ENCODE assay signal across 21 mouse cellular contexts in genomic region chr14:48672611-48673176, GRCm38 (mm10). TPM values are rescaled to one million over a fixed set of nuclear protein-coding genes. Genes with fewer than 3 reads are reported as not detected.
DNase-seq lines count a peak whose midpoint lies in the region; ATAC-seq lines count a peak whose summit lies in the region.
"Had no signal": no experiment of that assay in that cellular context is flagged by ENCODE, and none has a peak within 500 bp of the region (broad histone marks: within the 10 kb centered on the region; RNA-seq: fewer than 3 reads in every experiment).

No protein-coding gene starts in this region.

- WGBS in forebrain, embryonic 10.5 days, result 16% methylated on average over 10 of the region's 10 CpGs
- 14% methylated on average over 10 of the region's 10 CpGs for WGBS in forebrain, embryonic 16.5 days
- WGBS in forebrain, embryonic 13.5 days, result 11% methylated on average over 10 of the region's 10 CpGs
- 7% methylated on average over 10 of the region's 10 CpGs for WGBS in midbrain, embryonic 12.5 days
- WGBS in heart, embryonic 12.5 days, result 19% methylated on average over 10 of the region's 10 CpGs

- H3K27ac ChIP-seq in forebrain, embryonic 10.5 days, result peak overlapping the region; percentile 95
- H3K27ac ChIP-seq in forebrain, embryonic 16.5 days (ENCODE audit: low read length), result no peak overlapping the region
- H3K27ac ChIP-seq in forebrain, embryonic 13.5 days, result no peak overlapping the region
- H3K27ac ChIP-seq in midbrain, embryonic 12.5 days (replicated peaks), result peak overlapping the region; percentile 87
- H3K27ac ChIP-seq in heart, embryonic 12.5 days (ENCODE audit: poor library complexity, severe bottlenecking), result no peak overlapping the region
- H3K27ac ChIP-seq: heart, embryonic 13.5 days; intestine, embryonic 15.5 days; liver, embryonic 14.5 days; neural tube, embryonic 12.5 days had no signal

- H3K4me2 ChIP-seq in forebrain, embryonic 16.5 days (ENCODE audit: low read length), result no peak overlapping the region
- H3K4me2 ChIP-seq in forebrain, embryonic 13.5 days, result peak overlapping the region; percentile 63
- H3K4me2 ChIP-seq in midbrain, embryonic 12.5 days (replicated peaks), result peak overlapping the region; percentile 94
- no peak overlapping the region for H3K4me2 ChIP-seq in heart, embryonic 12.5 days
- H3K4me2 ChIP-seq: intestine, embryonic 15.5 days; neural tube, embryonic 12.5 days had no signal

- no peaks in the 10 kb centered on the region for H3K9me3 ChIP-seq in forebrain, embryonic 10.5 days
- H3K9me3 ChIP-seq in forebrain, embryonic 16.5 days (ENCODE audit: control insufficient read depth, low read length), result no peaks in the 10 kb centered on the region
- H3K9me3 ChIP-seq in forebrain, embryonic 13.5 days (replicated peaks), result no peaks in the 10 kb centered on the region
- H3K9me3 ChIP-seq in midbrain, embryonic 12.5 days, result no peaks in the 10 kb centered on the region
- no peaks in the 10 kb centered on the region for H3K9me3 ChIP-seq in heart, embryonic 12.5 days (replicated peaks)
- H3K9me3 ChIP-seq: G1E; heart, embryonic 13.5 days; intestine, embryonic 15.5 days; neural tube, embryonic 12.5 days had no signal

- ATAC-seq in forebrain, embryonic 16.5 days, result no peak
- no peak for ATAC-seq in forebrain, embryonic 13.5 days
- ATAC-seq in midbrain, embryonic 12.5 days (ENCODE audit: low FRiP score, low read depth), result no peak
- ATAC-seq in heart, embryonic 12.5 days (ENCODE audit: insufficient number of reproducible peaks, low FRiP score), result no peak
- ATAC-seq: intestine, embryonic 15.5 days had no signal

- H3K36me3 ChIP-seq in forebrain, embryonic 10.5 days (replicated peaks), result no peaks in the 10 kb centered on the region
- H3K36me3 ChIP-seq in forebrain, embryonic 16.5 days (ENCODE audit: control insufficient read depth, insufficient read depth), result no peaks in the 10 kb centered on the region
- no peaks in the 10 kb centered on the region for H3K36me3 ChIP-seq in forebrain, embryonic 13.5 days (ENCODE audit: poor library complexity, severe bottlenecking)
- no peaks in the 10 kb centered on the region for H3K36me3 ChIP-seq in midbrain, embryonic 12.5 days
- no peaks in the 10 kb centered on the region for H3K36me3 ChIP-seq in heart, embryonic 12.5 days
- H3K36me3 ChIP-seq: G1E; heart, embryonic 13.5 days; intestine, embryonic 15.5 days; neural tube, embryonic 12.5 days had no signal

- DNase-seq in forebrain, embryonic 10.5 days (ENCODE audit: extremely low spot score, low spot score), result no peak
- DNase-seq in ZHBTc4 (ENCODE audit: low read depth, low spot score), result peak; percentile 9
- DNase-seq in cerebellum, adult 11 months, result no peak
- no peak for DNase-seq in lung, postnatal 14 days
- DNase-seq: adrenal gland, postnatal 36 days; cerebellum, adult 8-10 months; heart, adult 11 months; heart, postnatal 4 days had no signal

- peaks cover 80% of the 10 kb centered on the region for H3K4me1 ChIP-seq in forebrain, embryonic 10.5 days
- H3K4me1 ChIP-seq in forebrain, embryonic 16.5 days (replicated peaks; ENCODE audit: control insufficient read depth, insufficient read depth, low read length), result peaks cover 11% of the 10 kb centered on the region
- H3K4me1 ChIP-seq in forebrain, embryonic 13.5 days, result peaks cover 33% of the 10 kb centered on the region
- peaks cover 46% of the 10 kb centered on the region for H3K4me1 ChIP-seq in midbrain, embryonic 12.5 days
- H3K4me1 ChIP-seq in heart, embryonic 12.5 days (replicated peaks), result 0 out of 2 replicates have a peak, but pooled peaks cover 9% of the 10 kb centered on the region

- H3K27me3 ChIP-seq in forebrain, embryonic 10.5 days (ENCODE audit: poor library complexity, severe bottlenecking), result peaks cover 92% of the 10 kb centered on the region
- H3K27me3 ChIP-seq in forebrain, embryonic 16.5 days (replicated peaks; ENCODE audit: control insufficient read depth, insufficient read depth, low read length), result peaks cover 62% of the 10 kb centered on the region
- H3K27me3 ChIP-seq in forebrain, embryonic 13.5 days, result peaks cover 89% of the 10 kb centered on the region
- peaks cover 21% of the 10 kb centered on the region; the same call in 1 of the 2 replicates for H3K27me3 ChIP-seq in midbrain, embryonic 12.5 days
- H3K27me3 ChIP-seq in heart, embryonic 12.5 days (replicated peaks), result peaks cover 81% of the 10 kb centered on the region

- H3K4me3 ChIP-seq in forebrain, embryonic 10.5 days, result peak overlapping the region; percentile 69
- no peak overlapping the region for H3K4me3 ChIP-seq in forebrain, embryonic 16.5 days (replicated peaks; ENCODE audit: low read length)
- peak overlapping the region; percentile 3; the same call in 1 of the 2 replicates for H3K4me3 ChIP-seq in forebrain, embryonic 13.5 days
- H3K4me3 ChIP-seq in midbrain, embryonic 12.5 days, result peak overlapping the region; percentile 73
- H3K4me3 ChIP-seq in heart, embryonic 12.5 days, result no peak overlapping the region
- H3K4me3 ChIP-seq: intestine, embryonic 15.5 days; neural tube, embryonic 12.5 days had no signal

- no peak overlapping the region for H3K9ac ChIP-seq in forebrain, embryonic 16.5 days (replicated peaks; ENCODE audit: low read depth, low read length)
- no peak overlapping the region for H3K9ac ChIP-seq in forebrain, embryonic 13.5 days
- peak overlapping the region; percentile 99 for H3K9ac ChIP-seq in midbrain, embryonic 12.5 days (replicated peaks)
- no peak overlapping the region for H3K9ac ChIP-seq in heart, embryonic 12.5 days
- H3K9ac ChIP-seq: heart, embryonic 13.5 days; intestine, embryonic 15.5 days; liver, embryonic 14.5 days; neural tube, embryonic 12.5 days had no signal

RNA-seq across cellular contexts. Expression of gene Otx2, which starts 0.9 kb away (rescaled TPM):
- polyA plus RNA-seq in forebrain, embryonic 10.5 days (2016; fragmentation: Nextera tagmentation; extraction: Ambion mirVana), result 59.1 and 68.9 TPM in 2 replicates
- 9.3 and 9.9 TPM in 2 replicates for polyA plus RNA-seq in forebrain, embryonic 16.5 days (2015; fragmentation: Nextera tagmentation; extraction: Ambion mirVana)
- 24.9 and 36.8 TPM in 2 replicates for polyA plus RNA-seq in forebrain, embryonic 13.5 days (2015; fragmentation: Nextera tagmentation; extraction: Ambion mirVana)
- 180 and 189 TPM in 2 replicates for polyA plus RNA-seq in midbrain, embryonic 12.5 days (2016; fragmentation: Nextera tagmentation; extraction: Ambion mirVana)
- polyA plus RNA-seq in heart, embryonic 12.5 days (2016; fragmentation: Nextera tagmentation; extraction: Ambion mirVana), result 0.15 TPM in 1 of 2 replicates, not detected in the other
- polyA plus RNA-seq: G1E; heart, embryonic 13.5 days; kidney, embryonic 14.5 days; large intestine, adult 2 months; lung, embryonic 16.5 days; neural tube, embryonic 12.5 days; small intestine, adult 2 months had no signal

Comparison
In these comparisons a context has a peak if more than half of its experiments do, and no peak if none do; other contexts are left out.
1. H3K27ac ChIP-seq: peak in forebrain, embryonic 10.5 days (single experiment) and midbrain, embryonic 12.5 days (single experiment); none in forebrain, embryonic 16.5 days (single experiment), forebrain, embryonic 13.5 days (single experiment) and heart, embryonic 12.5 days (single experiment).
2. H3K4me3 ChIP-seq: peak in forebrain, embryonic 10.5 days (single experiment), forebrain, embryonic 13.5 days (single experiment) and midbrain, embryonic 12.5 days (single experiment); none in forebrain, embryonic 16.5 days (single experiment) and heart, embryonic 12.5 days (single experiment).
3. H3K4me2 ChIP-seq: peak in forebrain, embryonic 13.5 days (single experiment) and midbrain, embryonic 12.5 days (single experiment); none in forebrain, embryonic 16.5 days (single experiment) and heart, embryonic 12.5 days (single experiment).